Mouse (Mus musculus) testis, postnatal 10 days (tissue): ENCODE measurements around the gene Ahnak.
A peak's percentile ranks its signal among the peaks of the same experiment; 100 is the strongest.
"Not testable (repeated sequence)": the region's sequence is repeated elsewhere in the genome, so short reads cannot be mapped to it uniquely, and the experiment has no call there.

Source experiments
- DNase-seq: peaks from one replicate; pipeline ENCODE4 v3.0.0; 2021; ENCODE audit warnings: low spot score

Ahnak gene

DNA sequence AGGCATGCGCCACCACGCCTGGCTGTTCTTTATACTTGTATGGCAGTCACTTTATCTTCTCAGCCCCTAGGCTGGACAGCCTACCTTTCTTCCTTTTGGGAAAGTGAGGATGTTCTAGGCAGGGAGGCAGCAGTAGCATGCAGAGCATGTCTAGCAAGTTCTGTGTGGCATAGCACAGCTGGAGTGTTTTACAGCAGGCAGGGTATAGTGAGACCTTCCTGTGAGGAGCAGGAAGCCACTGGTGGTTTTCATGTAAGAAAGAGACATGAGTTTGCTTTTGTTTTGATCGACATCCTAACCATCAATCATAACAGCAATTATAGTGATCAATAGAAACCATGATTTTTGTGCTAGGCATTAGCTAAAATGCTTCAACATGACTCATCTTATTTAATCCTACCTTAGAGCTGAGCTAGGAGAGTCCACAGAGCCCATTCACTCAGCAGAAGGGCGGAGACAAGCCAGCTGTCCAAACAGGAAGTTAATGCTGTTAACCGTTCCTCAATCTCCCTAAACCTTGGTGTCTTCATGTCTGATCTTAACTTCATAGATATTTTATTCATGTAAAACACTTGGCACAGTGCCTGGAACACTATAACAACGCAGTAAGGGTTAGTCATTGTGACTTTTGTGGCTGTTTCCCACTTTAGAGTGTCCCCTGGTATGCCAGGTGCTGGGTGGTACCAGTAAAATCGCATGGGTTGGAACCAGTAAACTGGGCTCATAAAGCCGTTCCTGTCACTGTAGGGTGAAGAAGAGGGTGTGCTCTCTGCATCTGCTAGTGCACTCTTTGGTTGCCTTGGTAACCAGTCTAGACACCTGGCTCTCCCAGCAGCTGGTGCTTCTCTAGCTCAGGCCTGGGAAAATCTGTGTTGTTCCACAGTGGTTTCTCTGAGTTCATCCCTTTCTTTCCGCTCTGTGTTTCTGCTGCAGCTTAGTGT lies 76.8 kb downstream of the Ahnak start:
- no peak for DNase-seq

DNA sequence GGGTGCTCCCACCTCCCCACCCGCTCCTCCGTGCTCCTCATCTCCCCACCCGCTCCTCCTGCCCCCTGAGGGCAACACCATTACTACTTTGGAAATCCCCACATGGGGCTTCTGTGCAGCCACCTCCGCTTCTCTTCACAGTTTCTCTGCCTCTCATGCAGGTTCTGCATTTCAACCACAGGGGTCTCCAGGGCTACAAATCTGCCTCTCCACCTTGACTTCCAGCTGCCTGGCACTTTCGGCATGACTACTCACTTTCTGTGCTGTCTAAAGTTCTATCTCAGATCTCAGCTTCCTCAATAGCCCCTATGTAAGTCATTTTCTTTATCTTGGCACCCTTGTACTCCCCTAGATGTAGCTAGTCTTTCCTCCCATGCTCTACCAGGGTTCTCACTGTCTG lies 78.2 kb downstream of the Ahnak start:
- DNase-seq = no peak

DNA sequence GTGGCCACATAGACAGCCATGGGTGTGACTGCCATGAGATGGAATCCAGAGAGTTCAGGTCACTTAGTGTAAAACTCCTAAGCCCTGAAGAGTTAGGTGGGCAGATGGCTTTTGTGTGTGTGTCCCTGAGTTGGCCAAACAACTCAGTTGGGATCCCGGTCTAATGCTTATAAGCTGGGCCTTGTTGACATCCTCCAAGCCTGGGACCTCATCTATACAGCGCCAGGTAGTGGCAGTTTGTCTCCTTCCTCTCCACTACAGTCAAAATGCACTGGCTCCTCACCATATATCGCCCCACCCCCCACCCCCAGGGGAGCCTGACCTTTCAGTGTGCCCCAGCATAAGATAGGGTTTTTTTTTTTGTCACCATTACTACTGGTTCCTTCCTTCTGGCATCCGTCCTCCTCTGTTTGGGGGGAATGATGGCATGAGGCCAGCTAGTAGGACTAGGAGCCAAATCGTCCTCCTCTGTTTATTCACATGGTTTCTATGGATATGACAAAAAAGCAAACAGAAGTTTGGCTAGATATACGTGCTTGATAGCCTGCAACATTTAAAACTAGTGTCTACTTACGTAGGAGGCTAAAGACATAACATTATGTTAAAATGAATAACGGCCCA lies 80.7 kb downstream of the Ahnak start:
- DNase-seq = no peak

- DNase-seq = no peak
These were observed 81.2 kb downstream of the Ahnak start for GRCm38 (mm10) chr19:9070316-9070715.

DNA sequence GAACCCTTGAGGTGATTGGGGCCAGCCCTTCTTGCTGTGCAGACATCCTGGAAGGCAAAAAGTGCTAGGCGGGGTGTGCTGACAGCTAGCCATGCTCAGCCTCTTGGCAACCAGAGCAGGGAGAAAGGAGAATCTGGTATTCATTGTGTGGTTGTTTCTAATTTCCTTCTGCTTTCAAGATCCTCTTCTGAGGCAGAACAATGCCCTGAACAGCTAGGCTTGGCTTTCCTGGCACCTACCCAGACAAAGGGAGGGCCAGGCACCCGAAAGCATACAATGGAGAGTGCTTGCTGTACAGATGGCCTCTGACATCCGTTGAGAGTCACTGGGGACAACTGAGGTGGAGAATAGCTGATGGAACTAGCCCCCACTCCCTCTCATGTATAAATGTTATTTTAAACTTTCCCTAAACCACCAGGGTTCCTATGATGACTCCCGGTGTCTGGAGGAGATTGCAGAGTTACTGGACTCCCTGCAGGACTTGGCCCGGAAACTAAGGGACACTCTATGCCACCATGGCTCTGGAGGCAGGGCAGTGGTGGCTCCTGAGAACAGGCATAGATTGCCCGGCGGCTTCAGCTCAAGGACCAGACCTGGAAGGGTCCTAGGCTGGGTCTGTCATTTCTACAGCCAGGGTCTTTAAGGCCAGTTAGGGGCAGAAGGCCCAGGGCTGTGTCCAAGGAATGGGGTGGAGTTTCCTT lies 82.5 kb downstream of the Ahnak start:
- peak; percentile 59 for DNase-seq

GRCm38 (mm10) chr19:9072157-9072530 lies 83.1 kb downstream of the Ahnak start:
- DNase-seq = no peak

DNA sequence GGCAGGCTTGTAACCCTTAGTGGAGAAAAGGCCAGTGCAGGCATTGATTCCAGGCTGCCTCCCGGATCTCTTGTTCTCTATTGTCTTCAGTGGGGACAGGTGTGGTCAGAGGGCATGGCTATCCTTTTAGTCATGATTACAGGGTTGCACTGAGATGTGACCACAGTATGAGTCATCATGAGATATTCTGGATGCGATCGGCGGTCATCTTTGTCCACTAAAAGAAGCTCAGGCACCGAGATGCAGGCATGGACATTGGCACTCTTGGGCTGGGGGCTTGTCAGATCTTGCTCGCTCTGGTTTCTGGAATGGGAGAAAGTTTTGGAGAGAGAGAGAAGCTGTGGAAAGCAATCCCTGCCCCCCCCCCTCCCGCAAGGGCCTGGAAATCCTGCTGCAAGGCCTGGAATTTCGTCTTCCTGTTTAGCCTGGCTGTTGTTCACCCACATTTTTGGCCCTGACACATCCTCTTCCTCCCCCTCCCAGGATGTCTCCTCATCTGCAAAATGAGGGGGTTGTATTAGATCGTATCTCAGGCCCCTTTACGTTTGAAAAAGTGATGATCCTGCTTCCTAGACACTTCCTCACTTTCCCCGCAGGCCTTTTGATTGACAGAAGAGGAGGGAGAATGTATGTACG lies 84.8 kb downstream of the Ahnak start:
- DNase-seq = no peak

- no peak for DNase-seq
These were observed 85.3 kb downstream of the Ahnak start for GRCm38 (mm10) chr19:9074424-9074823.

- DNase-seq = no peak
These were observed 86.5 kb downstream of the Ahnak start for GRCm38 (mm10) chr19:9075558-9075957.

DNA sequence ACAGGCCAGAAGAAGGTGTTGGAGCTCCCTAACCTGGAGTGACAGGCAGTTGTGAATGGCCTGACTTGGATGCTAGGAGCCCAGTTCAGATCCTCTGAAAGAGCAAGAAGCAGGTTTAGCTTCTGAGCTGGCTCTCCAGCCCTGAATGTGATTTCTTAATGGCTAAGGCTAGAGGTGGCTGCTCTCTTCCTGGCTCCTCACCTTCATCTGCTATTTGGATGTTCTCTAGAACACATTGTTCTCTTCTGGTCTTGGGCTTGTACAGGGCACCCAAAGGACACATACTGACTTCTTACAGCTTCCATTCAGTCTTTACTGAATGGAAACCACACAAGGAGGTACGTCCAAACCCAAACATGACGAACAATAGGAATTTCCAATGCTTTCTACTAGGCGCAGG lies 87.0 kb downstream of the Ahnak start:
- no peak for DNase-seq

DNA sequence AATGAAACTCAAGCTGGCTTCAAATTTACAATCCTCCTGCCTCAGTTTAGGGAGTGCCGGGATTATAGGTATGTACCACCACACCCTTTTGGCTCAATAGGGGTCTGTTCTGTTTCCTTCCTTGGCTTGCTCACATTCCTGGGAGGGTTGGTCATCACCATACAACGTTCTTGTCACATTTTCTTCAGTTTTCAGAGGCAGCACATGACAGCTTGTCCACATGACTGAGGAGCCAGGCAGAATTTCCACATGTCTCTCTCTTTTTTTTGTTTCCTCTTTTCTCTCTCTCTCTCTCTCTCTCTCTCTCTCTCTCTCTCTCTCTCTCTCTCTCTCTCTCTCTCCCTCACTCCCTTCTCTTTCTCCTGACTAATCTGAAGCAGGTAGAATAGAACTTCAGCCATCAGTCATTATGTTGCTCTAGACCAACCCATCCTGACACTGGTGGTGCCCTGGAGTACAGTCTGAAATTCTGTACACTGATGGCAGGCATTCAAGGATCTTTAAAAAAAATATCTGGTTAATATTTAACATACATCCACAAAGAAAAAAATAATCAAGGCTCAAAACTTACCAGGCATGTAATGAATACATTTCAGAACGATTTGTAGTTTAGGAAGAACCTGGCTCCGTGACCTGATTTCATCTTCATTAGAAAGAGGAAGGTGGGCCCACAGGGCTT lies 88.0 kb downstream of the Ahnak start:
- DNase-seq = no peak

DNA sequence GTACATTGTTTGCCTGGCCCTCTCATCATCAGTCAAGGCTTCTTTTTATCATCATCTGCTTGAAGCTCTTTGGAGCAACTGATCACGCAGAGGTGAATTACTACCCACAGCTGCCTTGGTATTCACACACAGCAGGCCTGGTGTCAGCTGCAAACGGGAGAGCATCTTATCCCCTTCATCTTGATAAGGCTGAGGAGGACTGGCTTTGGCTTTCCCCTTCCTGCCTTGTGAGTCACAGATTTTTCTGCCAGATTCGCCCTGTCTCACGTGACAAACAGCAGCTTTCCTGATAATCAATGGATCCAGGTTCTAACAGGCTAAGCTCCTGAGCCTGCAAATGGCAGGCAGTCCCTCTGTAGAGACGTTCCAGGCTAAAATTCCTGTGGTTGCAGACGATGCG lies 90.8 kb downstream of the Ahnak start:
- DNase-seq = no peak

GRCm38 (mm10) chr19:9081311-9082190 lies 92.5 kb downstream of the Ahnak start:
- DNase-seq = no peak

GRCm38 (mm10) chr19:9082191-9083009 lies 93.3 kb downstream of the Ahnak start:
- DNase-seq = peak; percentile 92

DNA sequence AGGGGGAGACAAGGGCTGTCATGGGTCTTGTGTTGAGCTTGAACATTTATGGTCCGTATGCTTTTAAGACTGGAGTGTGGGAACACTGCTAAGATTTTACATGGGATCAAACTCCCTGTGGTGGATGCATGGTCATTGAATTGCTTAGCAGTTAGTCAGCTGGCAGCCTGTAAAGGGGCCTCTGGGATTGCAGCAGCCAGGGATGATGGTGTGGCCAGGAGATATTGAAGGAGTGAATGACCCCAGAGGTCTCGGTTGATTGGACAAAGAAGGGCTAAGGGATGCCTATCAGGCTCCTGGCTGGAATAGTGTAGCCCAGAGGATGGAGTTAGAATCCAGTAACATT lies 93.9 kb downstream of the Ahnak start:
- no peak for DNase-seq

DNA sequence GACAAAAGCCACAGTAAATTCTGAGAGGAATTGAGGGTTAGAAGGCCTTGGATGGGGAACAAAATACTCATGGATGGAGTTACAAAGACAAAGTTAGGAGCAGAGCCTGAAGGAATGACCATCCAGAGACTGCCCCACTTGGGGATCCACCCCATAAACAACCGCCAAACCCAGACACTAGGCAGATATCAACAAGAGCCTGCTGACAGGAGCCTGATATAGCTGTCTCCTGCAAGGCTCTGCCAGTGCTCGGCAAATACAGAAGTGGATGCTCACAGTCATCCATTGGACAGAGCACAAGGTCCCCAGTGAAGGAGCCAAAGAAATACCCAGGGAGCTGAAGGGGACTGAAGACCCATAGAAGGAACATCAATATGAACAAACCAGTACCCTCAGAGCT lies 94.8 kb downstream of the Ahnak start:
- DNase-seq = not testable (repeated sequence)

DNA sequence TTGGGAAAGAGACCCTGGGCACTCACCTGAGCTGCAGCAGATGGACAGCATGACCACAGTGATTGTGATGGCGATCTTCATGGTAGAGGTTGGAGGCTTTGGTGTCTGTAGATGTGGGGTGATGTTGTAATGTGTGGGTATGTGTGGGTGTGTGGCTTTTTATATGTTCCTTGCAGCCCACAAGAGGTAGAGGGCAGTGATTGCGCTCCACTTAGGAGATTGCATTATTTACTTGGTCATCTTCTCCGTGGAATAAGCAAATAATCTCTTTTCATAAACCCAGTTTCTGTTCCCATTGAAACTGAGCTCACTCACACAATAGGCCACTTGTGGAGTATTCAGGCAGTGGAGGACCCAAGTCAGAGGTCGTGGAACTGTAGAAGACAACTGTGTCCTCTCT lies 98.7 kb downstream of the Ahnak start, which contains the start of gene Scgb1a1:
TSS of gene Scgb1a1 (minus strand) at position 138 of the 400 bp plus-strand sequence.
- DNase-seq = no peak

DNA sequence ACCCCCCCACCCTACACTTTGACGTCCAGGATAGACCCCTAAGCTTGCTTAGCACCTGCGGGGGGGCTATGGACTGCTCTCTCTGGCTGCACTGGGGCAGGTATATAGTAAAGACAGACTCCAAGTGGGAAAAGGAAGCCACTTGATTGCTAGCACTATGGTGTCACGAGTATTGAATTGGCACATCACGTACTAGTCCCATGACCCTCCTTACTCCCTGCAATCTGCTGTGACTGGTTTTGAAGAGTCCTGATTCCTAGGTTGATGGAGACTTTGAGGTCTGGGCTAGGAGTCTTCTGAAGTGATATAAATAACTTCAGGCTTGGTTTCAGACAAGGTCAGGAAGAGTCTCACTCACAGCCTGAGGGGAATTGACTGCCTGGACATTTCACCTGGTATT lies 101.1 kb downstream of the Ahnak start:
- DNase-seq = no peak

GRCm38 (mm10) chr19:9090709-9091108 lies 101.6 kb downstream of the Ahnak start:
- DNase-seq = no peak

DNA sequence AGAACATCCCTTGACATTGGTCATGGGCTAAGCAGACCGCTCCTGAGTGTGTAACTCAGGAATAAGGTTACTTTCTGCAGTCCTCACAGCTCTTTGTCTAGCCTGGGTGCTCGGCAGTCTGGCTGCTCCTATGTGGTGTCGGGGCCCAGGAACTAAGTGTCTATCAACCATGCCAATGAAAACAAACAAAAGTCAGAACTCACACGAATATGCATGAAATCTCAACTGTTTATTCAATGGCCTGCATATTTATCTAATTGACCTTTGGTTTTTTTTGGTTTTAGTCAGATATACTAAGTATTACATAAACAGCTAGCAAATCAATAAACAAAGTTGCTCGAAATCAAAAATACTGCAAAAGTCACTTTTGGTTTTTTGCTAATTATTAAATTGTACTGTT lies 106.0 kb downstream of the Ahnak start:
- DNase-seq = no peak
